In the genomic region with DNA sequence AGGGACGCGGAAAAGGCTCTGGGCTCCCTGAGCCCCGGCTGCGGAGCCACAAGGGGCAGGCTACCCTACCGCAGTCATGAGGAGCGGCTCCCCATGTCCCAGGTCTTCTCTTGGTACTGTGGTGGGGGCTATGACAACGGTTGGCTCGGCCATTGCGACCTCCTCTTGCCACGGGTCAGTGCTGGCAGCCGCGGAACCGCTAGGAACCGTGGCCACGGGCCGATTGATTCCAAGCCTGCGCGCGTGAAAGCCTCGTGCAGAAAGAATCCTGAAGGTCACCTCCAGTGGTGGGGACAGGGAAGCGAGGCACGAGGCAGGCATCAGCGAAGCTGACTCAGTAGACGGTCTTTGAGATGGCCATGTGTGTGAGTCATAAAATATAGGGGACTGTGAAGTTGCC, we compare ENCODE assay signal across 11 mouse cellular contexts. TPM values are rescaled to one million over a fixed set of nuclear protein-coding genes. Genes with fewer than 3 reads are reported as not detected.
DNase-seq lines count a peak whose midpoint lies in the region; ATAC-seq and TF ChIP-seq lines count a peak whose summit lies in the region.
"Had no signal": no experiment of that assay in that cellular context is flagged by ENCODE, and none has a peak within 500 bp of the region (broad histone marks: within the 10 kb centered on the region; RNA-seq: fewer than 3 reads in every experiment).

A gene (minus strand): TSS at position 231 of the 400 bp plus-strand sequence.

- H3K36me3 ChIP-seq in forebrain, embryonic 10.5 days (replicated peaks) = peaks cover 50% of the 10 kb centered on the region
- peaks cover 31% of the 10 kb centered on the region for H3K36me3 ChIP-seq in forebrain, embryonic 15.5 days
- peaks cover 22% of the 10 kb centered on the region for H3K36me3 ChIP-seq in kidney, postnatal 0 days (ENCODE audit: insufficient read depth, low read length)
- no peaks in the 10 kb centered on the region; the same call in none of the 2 replicates for H3K36me3 ChIP-seq in kidney, adult 2 months (ENCODE audit: control insufficient read depth, insufficient read depth, low read length)
- peaks cover 37% of the 10 kb centered on the region for H3K36me3 ChIP-seq in hindbrain, embryonic 12.5 days
- peaks cover 2% of the 10 kb centered on the region for H3K36me3 ChIP-seq in midbrain, embryonic 16.5 days (ENCODE audit: control insufficient read depth, insufficient read depth, low read length)

- no peaks in the 10 kb centered on the region for H3K9me3 ChIP-seq in forebrain, embryonic 10.5 days
- no peaks in the 10 kb centered on the region for H3K9me3 ChIP-seq in forebrain, embryonic 15.5 days
- no peaks in the 10 kb centered on the region for H3K9me3 ChIP-seq in kidney, postnatal 0 days (replicated peaks; ENCODE audit: low read length)
- H3K9me3 ChIP-seq in hindbrain, embryonic 12.5 days (replicated peaks) = no peaks in the 10 kb centered on the region
- no peaks in the 10 kb centered on the region for H3K9me3 ChIP-seq in midbrain, embryonic 16.5 days (replicated peaks; ENCODE audit: control insufficient read depth, low read length, poor library complexity, severe bottlenecking)
- H3K9me3 ChIP-seq: lung, embryonic 15.5 days; neural tube, embryonic 15.5 days had no signal

- WGBS in forebrain, embryonic 10.5 days = 52% methylated on average over 24 of the region's 24 CpGs
- WGBS in forebrain, embryonic 15.5 days = 44% methylated on average over 24 of the region's 24 CpGs
- 51% methylated on average over 24 of the region's 24 CpGs for WGBS in kidney, postnatal 0 days
- 44% methylated on average over 24 of the region's 24 CpGs for WGBS in kidney, adult 2 months
- 52% methylated on average over 24 of the region's 24 CpGs for WGBS in hindbrain, embryonic 12.5 days
- 43% methylated on average over 24 of the region's 24 CpGs for WGBS in midbrain, embryonic 16.5 days

- H3K4me2 ChIP-seq in forebrain, embryonic 15.5 days (replicated peaks) = no peak within 1 kb of the TSS
- no peak within 1 kb of the TSS for H3K4me2 ChIP-seq in kidney, postnatal 0 days (ENCODE audit: low read length)
- no peak within 1 kb of the TSS for H3K4me2 ChIP-seq in hindbrain, embryonic 12.5 days (replicated peaks)
- peak within 1 kb of the TSS; percentile 28; the same call in 1 of the 2 replicates for H3K4me2 ChIP-seq in midbrain, embryonic 16.5 days (ENCODE audit: low read length)
- H3K4me2 ChIP-seq: lung, embryonic 15.5 days; neural tube, embryonic 15.5 days had no signal

- H3K4me3 ChIP-seq in forebrain, embryonic 10.5 days = no peak within 1 kb of the TSS
- H3K4me3 ChIP-seq in forebrain, embryonic 15.5 days = no peak within 1 kb of the TSS
- no peak within 1 kb of the TSS for H3K4me3 ChIP-seq in kidney, postnatal 0 days (replicated peaks; ENCODE audit: low read depth, low read length)
- H3K4me3 ChIP-seq in kidney, adult 2 months (ENCODE audit: insufficient read depth, low read depth, low read length) = no peak within 1 kb of the TSS
- H3K4me3 ChIP-seq in hindbrain, embryonic 12.5 days = no peak within 1 kb of the TSS
- H3K4me3 ChIP-seq in midbrain, embryonic 16.5 days (ENCODE audit: low read depth, low read length) = no peak within 1 kb of the TSS
- H3K4me3 ChIP-seq: lung, embryonic 15.5 days; neural tube, embryonic 15.5 days had no signal

- no peak; the same call in 1 of the 2 replicates for TF ChIP-seq CTCF in kidney, postnatal 0 days (IDR thresholded peaks at IDR 0.05; ENCODE audit: low read depth)
- TF ChIP-seq CTCF in kidney, adult 2 months (conservative IDR thresholded peaks at IDR 0.05; ENCODE audit: insufficient read depth, insufficient read length, low read depth, low read length) = no peak

- peak within 1 kb of the TSS; percentile 40; the same call in 1 of the 2 replicates for H3K27ac ChIP-seq in forebrain, embryonic 10.5 days
- H3K27ac ChIP-seq in forebrain, embryonic 15.5 days (replicated peaks) = no peak within 1 kb of the TSS
- H3K27ac ChIP-seq in kidney, postnatal 0 days = no peak within 1 kb of the TSS
- H3K27ac ChIP-seq in kidney, adult 2 months (ENCODE audit: insufficient read depth, low read depth, low read length) = no peak within 1 kb of the TSS
- H3K27ac ChIP-seq in hindbrain, embryonic 12.5 days = peak within 1 kb of the TSS; percentile 18; the same call in 1 of the 2 replicates
- no peak within 1 kb of the TSS for H3K27ac ChIP-seq in midbrain, embryonic 16.5 days (ENCODE audit: low read length)
- H3K27ac ChIP-seq: lung, embryonic 15.5 days; neural tube, embryonic 15.5 days had no signal

- TF ChIP-seq POLR2A in kidney, adult 2 months (IDR thresholded peaks at IDR 0.05; ENCODE audit: low read depth, low read length) = no peak

- peaks cover 13% of the 10 kb centered on the region for H3K4me1 ChIP-seq in forebrain, embryonic 10.5 days
- no peaks in the 10 kb centered on the region for H3K4me1 ChIP-seq in forebrain, embryonic 15.5 days
- H3K4me1 ChIP-seq in kidney, postnatal 0 days (replicated peaks; ENCODE audit: insufficient read depth, low read length) = no peaks in the 10 kb centered on the region
- no peaks in the 10 kb centered on the region for H3K4me1 ChIP-seq in kidney, adult 2 months (ENCODE audit: control insufficient read depth, insufficient read depth, low read length)
- no peaks in the 10 kb centered on the region for H3K4me1 ChIP-seq in hindbrain, embryonic 12.5 days
- peaks cover 2% of the 10 kb centered on the region; the same call in 1 of the 2 replicates for H3K4me1 ChIP-seq in midbrain, embryonic 16.5 days (ENCODE audit: control insufficient read depth, insufficient read depth, low read length)
- H3K4me1 ChIP-seq: lung, embryonic 15.5 days; neural tube, embryonic 15.5 days had no signal

- no peak for DNase-seq in forebrain, embryonic 10.5 days (ENCODE audit: extremely low spot score, low spot score)
- no peak for DNase-seq in kidney, postnatal 0 days (ENCODE audit: low spot score)
- DNase-seq in kidney, adult 2 months = no peak
- DNase-seq in thymus, postnatal 10 days (ENCODE audit: low spot score in 2 of 2) = no peak
- DNase-seq: cerebellum, postnatal 36 days had no signal

- no peak within 1 kb of the TSS for H3K9ac ChIP-seq in forebrain, embryonic 15.5 days (replicated peaks)
- H3K9ac ChIP-seq in kidney, postnatal 0 days (ENCODE audit: low read depth, low read length) = no peak within 1 kb of the TSS
- no peak within 1 kb of the TSS; the same call in 1 of the 2 replicates for H3K9ac ChIP-seq in hindbrain, embryonic 12.5 days
- no peak within 1 kb of the TSS for H3K9ac ChIP-seq in midbrain, embryonic 16.5 days (ENCODE audit: low read depth, low read length)
- H3K9ac ChIP-seq: lung, embryonic 15.5 days; neural tube, embryonic 15.5 days had no signal

- ATAC-seq in forebrain, embryonic 15.5 days (replicated peaks) = no peak
- peak; percentile 29; the same call in 1 of the 2 replicates for ATAC-seq in kidney, postnatal 0 days (replicated peaks; ENCODE audit: low FRiP score, low read depth)
- peak; percentile 54 for ATAC-seq in hindbrain, embryonic 12.5 days (ENCODE audit: low FRiP score)
- ATAC-seq in midbrain, embryonic 16.5 days = peak; percentile 36; the same call in 1 of the 2 replicates
- ATAC-seq in activated CD4-positive, CD25-positive, alpha-beta regulatory T cell, adult 4 months = no peak

- no peaks in the 10 kb centered on the region for H3K27me3 ChIP-seq in forebrain, embryonic 10.5 days (ENCODE audit: poor library complexity, severe bottlenecking)
- H3K27me3 ChIP-seq in forebrain, embryonic 15.5 days = no peaks in the 10 kb centered on the region
- no peaks in the 10 kb centered on the region for H3K27me3 ChIP-seq in kidney, postnatal 0 days (ENCODE audit: insufficient read depth, low read length)
- no peaks in the 10 kb centered on the region for H3K27me3 ChIP-seq in kidney, adult 2 months (replicated peaks; ENCODE audit: control insufficient read depth, insufficient read depth, low read length)
- no peaks in the 10 kb centered on the region for H3K27me3 ChIP-seq in hindbrain, embryonic 12.5 days
- no peaks in the 10 kb centered on the region for H3K27me3 ChIP-seq in midbrain, embryonic 16.5 days (ENCODE audit: control insufficient read depth, insufficient read depth, low read depth, low read length)
- H3K27me3 ChIP-seq: lung, embryonic 15.5 days; neural tube, embryonic 15.5 days had no signal

RNA-seq across cellular contexts. Expression of the gene that starts here (rescaled TPM):
- polyA plus RNA-seq in forebrain, embryonic 10.5 days (2016; fragmentation: Nextera tagmentation; extraction: Ambion mirVana) = not detected in 2 replicates
- not detected in 2 replicates for polyA plus RNA-seq in forebrain, embryonic 15.5 days (2015; fragmentation: Nextera tagmentation; extraction: Ambion mirVana)
- not detected in 2 replicates for polyA plus RNA-seq in kidney, postnatal 0 days (2015; fragmentation: Nextera tagmentation; extraction: Ambion mirVana)
- not detected in 2 replicates for polyA plus RNA-seq in kidney, adult 2 months (2012; rRNA removed)
- 0.34 TPM in 1 of 2 replicates, not detected in the other for polyA plus RNA-seq in hindbrain, embryonic 12.5 days (2016; fragmentation: Nextera tagmentation; extraction: Ambion mirVana)
- 0.34 TPM in 1 of 2 replicates, not detected in the other for polyA plus RNA-seq in midbrain, embryonic 16.5 days (2015; fragmentation: Nextera tagmentation; extraction: Ambion mirVana)
- polyA plus RNA-seq in activated CD4-positive, CD25-positive, alpha-beta regulatory T cell, adult 4 months (2017; shearing (Covaris generic)) = not detected
- polyA plus RNA-seq: lung, embryonic 15.5 days had no signal

Comparison
In these comparisons a context has a peak if more than half of its experiments do, and no peak if none do; other contexts are left out.
1. Peak in ATAC-seq in kidney, postnatal 0 days; RNA of the gene not detected or under 1 TPM.
2. Peak in ATAC-seq and H3K27ac ChIP-seq in hindbrain, embryonic 12.5 days; RNA of the gene not detected or under 1 TPM.
3. Peak in ATAC-seq and H3K4me2 ChIP-seq in midbrain, embryonic 16.5 days; RNA of the gene not detected or under 1 TPM.